Mouse (Mus musculus): ENCODE measurements around the gene Abtb2. TPM values are rescaled to one million over a fixed set of nuclear protein-coding genes. Genes with fewer than 3 reads are reported as not detected.

The Abtb2 gene
- total and polyA plus RNA-seq, 3 experiments: 0.12 to 0.13 TPM; not detected in 1

GRCm38 (mm10) chr2:103728027-103728540, 162.0 kb downstream of the Abtb2 start:
- Histone ChIP-seq H3K4me3 (ENCODE audit: control insufficient read depth in 1 of 2, insufficient read depth in 1 of 2, low read depth in 2 of 2, low read length in 2 of 2) (no peak overlapping the region), H3K4me1 (ENCODE audit: control insufficient read depth in 1 of 2, insufficient read depth in 2 of 2, low read length in 2 of 2) (no peaks in the 10 kb centered on the region), H3K9me3 (replicated peaks; ENCODE audit: insufficient read depth, low read length) (no peaks in the 10 kb centered on the region), H3K27ac (ENCODE audit: control insufficient read depth, low read depth, low read length) (no peak overlapping the region), H3K27me3 (ENCODE audit: control insufficient read depth in 1 of 2, insufficient read depth in 2 of 2, low read length in 2 of 2) (no peaks in the 10 kb centered on the region), H3K36me3 (ENCODE audit: control insufficient read depth in 1 of 2, insufficient read depth in 2 of 2, low read length in 2 of 2) (peaks cover 0 to 33% of the 10 kb centered on the region in 2 experiments; a peak in 2 of 4 replicates), H3K9ac (ENCODE audit: control insufficient read depth, low read depth, low read length, poor library complexity, severe bottlenecking) (no peak overlapping the region), H3K79me2 (ENCODE audit: control insufficient read depth, insufficient read depth, low read length, poor library complexity) (no peaks in the 10 kb centered on the region)
- TF ChIP-seq POLR2AphosphoS2 (IDR thresholded peaks at IDR 0.05; ENCODE audit: low read length) (no peak), JUND (IDR thresholded peaks at IDR 0.05; ENCODE audit: low read depth, low read length) (no peak), ZNF384 (IDR thresholded peaks at IDR 0.05; ENCODE audit: low read depth, low read length) (no peak), TAL1 (IDR thresholded peaks at IDR 0.05; ENCODE audit: low read length) (no peak), POLR2AphosphoS5 (IDR thresholded peaks at IDR 0.05; ENCODE audit: borderline replicate concordance, low read depth, low read length) (no peak), NELFE (IDR thresholded peaks at IDR 0.05; ENCODE audit: low read depth, low read length) (no peak)
- no peak for DNase-seq (ENCODE audit: low read depth, low spot score)

- Histone ChIP-seq H3K36me3 (ENCODE audit: control insufficient read depth in 1 of 2, insufficient read depth in 2 of 2, low read length in 2 of 2) (peaks cover 0 to 27% of the 10 kb centered on the region in 2 experiments; a peak in 2 of 4 replicates), H3K79me2 (ENCODE audit: control insufficient read depth, insufficient read depth, low read length, poor library complexity) (no peaks in the 10 kb centered on the region), H3K9me3 (replicated peaks; ENCODE audit: insufficient read depth, low read length) (no peaks in the 10 kb centered on the region), H3K4me1 (ENCODE audit: control insufficient read depth in 1 of 2, insufficient read depth in 2 of 2, low read length in 2 of 2) (no peaks in the 10 kb centered on the region), H3K9ac (ENCODE audit: control insufficient read depth, low read depth, low read length, poor library complexity, severe bottlenecking) (no peak overlapping the region), H3K27me3 (ENCODE audit: control insufficient read depth in 1 of 2, insufficient read depth in 2 of 2, low read length in 2 of 2) (no peaks in the 10 kb centered on the region), H3K4me3 (ENCODE audit: control insufficient read depth in 1 of 2, insufficient read depth in 1 of 2, low read depth in 2 of 2, low read length in 2 of 2) (no peak overlapping the region), H3K27ac (ENCODE audit: control insufficient read depth, low read depth, low read length) (no peak overlapping the region)
- no peak for DNase-seq (ENCODE audit: low read depth, low spot score)
- TF ChIP-seq NRF1 (IDR thresholded peaks at IDR 0.05; ENCODE audit: insufficient read depth, low read depth, low read length, poor library complexity, severe bottlenecking) (no peak), KAT2A (conservative IDR thresholded peaks at IDR 0.05; ENCODE audit: low read depth, low read length) (no peak), EP300 (IDR thresholded peaks at IDR 0.05; ENCODE audit: low read depth in 1 of 2, low read length in 2 of 2) (no peak), TBP (IDR thresholded peaks at IDR 0.05; ENCODE audit: low read depth, low read length) (no peak), ZMIZ1 (IDR thresholded peaks at IDR 0.05; ENCODE audit: low read depth, low read length) (no peak), CTCF (IDR thresholded peaks at IDR 0.05 in 2 of 3, conservative IDR thresholded peaks at IDR 0.05 in 1 of 3; ENCODE audit: control insufficient read depth in 1 of 3, insufficient read depth in 1 of 3, low read depth in 2 of 3, low read length in 3 of 3, poor library complexity in 1 of 3, severe bottlenecking in 1 of 3) (no peak), USF1 (IDR thresholded peaks at IDR 0.05; ENCODE audit: low read depth, low read length) (no peak), MAX (IDR thresholded peaks at IDR 0.05; ENCODE audit: low read length) (no peak), MAFK (IDR thresholded peaks at IDR 0.05; ENCODE audit: borderline replicate concordance, low read depth, low read length) (no peak), JUND (IDR thresholded peaks at IDR 0.05; ENCODE audit: low read depth, low read length) (no peak), SIN3A (IDR thresholded peaks at IDR 0.05; ENCODE audit: low read length) (no peak), CHD1 (IDR thresholded peaks at IDR 0.05; ENCODE audit: low read depth, low read length) (no peak), RAD21 (IDR thresholded peaks at IDR 0.05; ENCODE audit: low read depth, low read length) (no peak), E2F4 (IDR thresholded peaks at IDR 0.05; ENCODE audit: borderline replicate concordance, low read depth, low read length) (no peak), RCOR1 (IDR thresholded peaks at IDR 0.05; ENCODE audit: low read depth, low read length) (no peak), ZC3H11A (IDR thresholded peaks at IDR 0.05; ENCODE audit: low read depth, low read length) (no peak), GATA1 (IDR thresholded peaks at IDR 0.05; ENCODE audit: low read depth, low read length) (no peak), ETS1 (IDR thresholded peaks at IDR 0.05; ENCODE audit: low read depth, low read length) (no peak), ZNF384 (IDR thresholded peaks at IDR 0.05; ENCODE audit: low read depth, low read length) (no peak)
Observed at GRCm38 (mm10) chr2:103730999-103731398, 164.9 kb downstream of the Abtb2 start.

All from MEL (cell line).